Mouse (Mus musculus): ENCODE measurements at regions not wholly inside any gene's neighbourhood (a gene's known extent, or its start where the extent isn't known, plus 50 kb on each side); places are given as distances from the start of the nearest gene placed in this dataset.
A peak's percentile ranks its signal among the peaks of the same experiment; 100 is the strongest.

- Histone ChIP-seq H3K4me1 (ENCODE audit: insufficient read depth, low read depth, low read length) (no peaks in the 10 kb centered on the region), H3K4me3 (ENCODE audit: low read depth, low read length) (peak overlapping the region; percentile 22), H3K27me3 (replicated peaks; ENCODE audit: insufficient read depth, low read length) (no peaks in the 10 kb centered on the region), H3K27ac (ENCODE audit: low read length) (peak overlapping the region; percentile 60), H3K36me3 (ENCODE audit: insufficient read depth, low read length) (no peaks in the 10 kb centered on the region), H3K4me2 (replicated peaks; ENCODE audit: low read depth, low read length) (peak overlapping the region; percentile 51), H3K9me3 (ENCODE audit: low read length) (no peaks in the 10 kb centered on the region), H3K9ac (replicated peaks; ENCODE audit: low read depth) (no peak overlapping the region)
- DNase-seq (ENCODE audit: low spot score) (peak; percentile 53), ATAC-seq (peak; percentile 62)
- WGBS: 5% methylated on average over 18 of the region's 18 CpGs
- TF ChIP-seq EP300 (IDR thresholded peaks at IDR 0.05) (no peak), CTCF (IDR thresholded peaks at IDR 0.05) (no peak)
Observed at GRCm38 (mm10) chr2:45184704-45185620, 67.8 kb upstream of the Zeb2 start.

DNA sequence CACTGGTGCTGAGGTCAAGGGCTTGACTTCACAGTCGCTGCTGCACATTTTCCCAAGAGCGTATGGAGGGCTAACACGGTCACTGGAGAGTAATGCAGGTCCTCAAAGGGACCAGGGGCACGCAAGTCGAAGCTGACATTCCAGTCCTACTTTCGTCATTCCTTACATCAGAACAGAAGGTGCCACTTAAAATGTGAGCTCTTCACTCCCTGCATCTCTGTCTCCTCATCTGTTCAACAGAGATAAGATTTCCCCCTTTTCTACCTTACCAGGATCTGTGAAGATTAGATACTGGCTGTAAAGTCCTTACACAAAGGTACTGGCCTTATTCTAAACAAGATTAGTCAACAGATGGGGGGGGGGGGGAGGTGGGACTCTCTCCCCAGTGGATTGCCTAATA lies 67.0 kb upstream of the Zeb2 start:
- 50% methylated on average over 6 of the region's 6 CpGs for WGBS
- Histone ChIP-seq H3K4me1 (ENCODE audit: insufficient read depth, low read depth, low read length) (no peaks in the 10 kb centered on the region), H3K27ac (ENCODE audit: low read length) (no peak overlapping the region), H3K27me3 (replicated peaks; ENCODE audit: insufficient read depth, low read length) (no peaks in the 10 kb centered on the region), H3K9ac (replicated peaks; ENCODE audit: low read depth) (no peak overlapping the region), H3K4me3 (ENCODE audit: low read depth, low read length) (no peak overlapping the region), H3K36me3 (ENCODE audit: insufficient read depth, low read length) (no peaks in the 10 kb centered on the region), H3K4me2 (replicated peaks; ENCODE audit: low read depth, low read length) (no peak overlapping the region), H3K9me3 (ENCODE audit: low read length) (no peaks in the 10 kb centered on the region)
- no peak for TF ChIP-seq EP300 (IDR thresholded peaks at IDR 0.05)
- TF ChIP-seq CTCF (IDR thresholded peaks at IDR 0.05): no peak
- DNase-seq (ENCODE audit: low spot score): peak; percentile 39
- peak; percentile 53 for ATAC-seq

GRCm38 (mm10) chr2:45182876-45183275 lies 65.7 kb upstream of the Zeb2 start:
- no peaks in the 10 kb centered on the region for H3K9me3 ChIP-seq (ENCODE audit: low read length)
- no peaks in the 10 kb centered on the region for H3K36me3 ChIP-seq (ENCODE audit: insufficient read depth, low read length)
- no peak overlapping the region for H3K27ac ChIP-seq (ENCODE audit: low read length)
- DNase-seq (ENCODE audit: low spot score) (no peak), ATAC-seq (no peak)
- no peak overlapping the region for H3K4me2 ChIP-seq (replicated peaks; ENCODE audit: low read depth, low read length)
- WGBS: 97% methylated on average over 1 of the region's 1 CpGs
- no peaks in the 10 kb centered on the region for H3K4me1 ChIP-seq (ENCODE audit: insufficient read depth, low read depth, low read length)
- TF ChIP-seq CTCF (IDR thresholded peaks at IDR 0.05): no peak
- TF ChIP-seq EP300 (IDR thresholded peaks at IDR 0.05): no peak
- no peaks in the 10 kb centered on the region for H3K27me3 ChIP-seq (replicated peaks; ENCODE audit: insufficient read depth, low read length)
- no peak overlapping the region for H3K4me3 ChIP-seq (ENCODE audit: low read depth, low read length)
- no peak overlapping the region for H3K9ac ChIP-seq (replicated peaks; ENCODE audit: low read depth)

DNA sequence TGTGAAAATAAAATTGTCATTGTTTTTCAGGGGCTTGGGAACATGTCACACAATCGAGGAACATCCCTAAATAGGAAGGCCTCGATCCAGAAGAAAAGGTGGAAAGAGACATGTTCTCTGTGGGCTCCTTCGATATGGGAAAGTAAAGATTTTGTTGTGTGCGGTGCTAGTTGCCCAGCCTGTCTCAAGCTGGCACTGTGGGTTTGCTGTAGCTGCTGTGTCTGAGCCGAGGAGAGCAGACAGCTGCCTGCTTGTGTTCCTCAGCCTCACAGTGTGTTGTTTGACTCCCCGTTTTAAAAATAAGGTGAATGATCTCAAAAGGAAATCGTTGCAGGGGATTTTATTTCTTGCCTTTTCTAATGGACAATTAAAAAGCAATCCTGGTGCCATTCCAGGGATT lies 64.4 kb upstream of the Zeb2 start:
- Histone ChIP-seq H3K9ac (replicated peaks; ENCODE audit: low read depth) (no peak overlapping the region), H3K27me3 (replicated peaks; ENCODE audit: insufficient read depth, low read length) (no peaks in the 10 kb centered on the region), H3K4me3 (ENCODE audit: low read depth, low read length) (no peak overlapping the region), H3K36me3 (ENCODE audit: insufficient read depth, low read length) (no peaks in the 10 kb centered on the region), H3K4me1 (ENCODE audit: insufficient read depth, low read depth, low read length) (no peaks in the 10 kb centered on the region), H3K4me2 (replicated peaks; ENCODE audit: low read depth, low read length) (no peak overlapping the region), H3K27ac (ENCODE audit: low read length) (no peak overlapping the region), H3K9me3 (ENCODE audit: low read length) (no peaks in the 10 kb centered on the region)
- no peak for ATAC-seq
- WGBS: 68% methylated on average over 7 of the region's 7 CpGs
- DNase-seq (ENCODE audit: low spot score): no peak
- TF ChIP-seq CTCF (IDR thresholded peaks at IDR 0.05) (no peak), EP300 (IDR thresholded peaks at IDR 0.05) (no peak)

DNA sequence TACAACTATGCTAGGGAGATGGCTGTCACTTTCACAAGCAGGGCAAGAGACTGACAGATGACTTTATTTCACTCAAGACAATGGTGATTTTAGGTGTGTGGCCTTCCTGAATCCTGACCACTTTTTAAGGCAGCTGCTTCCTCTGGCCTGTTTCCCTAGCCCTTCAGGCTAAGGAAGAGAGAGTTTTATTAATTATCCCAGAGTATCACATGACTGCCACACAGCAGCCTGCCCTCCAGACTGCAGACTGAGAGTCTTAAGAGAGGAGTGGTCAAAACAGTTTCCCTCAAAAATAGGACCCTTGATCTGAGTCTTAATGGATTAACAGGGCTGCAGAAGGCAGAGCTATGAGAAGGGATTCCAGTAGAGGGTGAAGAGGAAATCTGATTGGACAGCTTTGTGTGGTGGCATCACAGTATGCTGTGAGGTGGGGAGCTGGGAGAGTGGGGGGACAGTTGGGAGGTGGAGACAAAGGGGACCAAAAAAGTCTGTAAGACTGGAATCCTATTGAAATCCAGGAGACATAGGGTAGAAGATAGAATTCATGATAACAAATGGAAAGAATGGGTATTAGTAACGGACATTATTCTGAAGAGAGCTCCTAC lies 61.8 kb upstream of the Zeb2 start:
- Histone ChIP-seq H3K27me3 (replicated peaks; ENCODE audit: insufficient read depth, low read length) (no peaks in the 10 kb centered on the region), H3K4me1 (ENCODE audit: insufficient read depth, low read depth, low read length) (no peaks in the 10 kb centered on the region), H3K4me2 (replicated peaks; ENCODE audit: low read depth, low read length) (no peak overlapping the region), H3K4me3 (ENCODE audit: low read depth, low read length) (no peak overlapping the region), H3K36me3 (ENCODE audit: insufficient read depth, low read length) (no peaks in the 10 kb centered on the region), H3K9me3 (ENCODE audit: low read length) (no peaks in the 10 kb centered on the region), H3K27ac (ENCODE audit: low read length) (no peak overlapping the region), H3K9ac (replicated peaks; ENCODE audit: low read depth) (no peak overlapping the region)
- ATAC-seq (peak; percentile 44), DNase-seq (ENCODE audit: low spot score) (no peak)
- 90% methylated on average over 1 of the region's 1 CpGs for WGBS
- TF ChIP-seq EP300 (IDR thresholded peaks at IDR 0.05) (no peak), CTCF (IDR thresholded peaks at IDR 0.05) (no peak)

DNA sequence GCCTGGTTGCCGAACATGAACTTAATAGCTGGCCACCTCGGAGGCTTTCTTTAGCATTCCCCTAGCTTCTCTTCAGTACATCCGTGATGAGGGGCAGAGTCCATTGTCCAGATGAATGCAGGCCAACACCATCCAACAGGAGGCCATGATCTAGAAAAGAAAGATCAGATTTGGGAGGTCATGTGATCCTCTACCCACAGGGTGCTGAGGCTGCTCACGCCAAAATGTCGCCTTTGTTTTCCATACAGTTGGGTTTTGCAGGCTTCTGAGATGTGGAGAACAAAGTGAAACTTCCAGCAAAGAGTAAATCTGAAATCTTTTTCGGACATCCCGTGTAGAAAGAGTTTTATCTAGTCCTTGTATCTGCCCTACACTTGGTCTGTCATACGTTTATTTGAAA lies 55.2 kb upstream of the Zeb2 start:
- Histone ChIP-seq H3K9ac (replicated peaks; ENCODE audit: low read depth) (no peak overlapping the region), H3K36me3 (ENCODE audit: insufficient read depth, low read length) (no peaks in the 10 kb centered on the region), H3K4me3 (ENCODE audit: low read depth, low read length) (no peak overlapping the region), H3K9me3 (ENCODE audit: low read length) (no peaks in the 10 kb centered on the region), H3K4me1 (ENCODE audit: insufficient read depth, low read depth, low read length) (no peaks in the 10 kb centered on the region), H3K4me2 (replicated peaks; ENCODE audit: low read depth, low read length) (no peak overlapping the region; the same call in 1 of the 2 replicates), H3K27ac (ENCODE audit: low read length) (no peak overlapping the region), H3K27me3 (replicated peaks; ENCODE audit: insufficient read depth, low read length) (no peaks in the 10 kb centered on the region)
- 82% methylated on average over 8 of the region's 8 CpGs for WGBS
- TF ChIP-seq CTCF (IDR thresholded peaks at IDR 0.05) (no peak), EP300 (IDR thresholded peaks at IDR 0.05) (no peak)
- DNase-seq (ENCODE audit: low spot score) (no peak), ATAC-seq (no peak)

Data from lung, postnatal 0 days (tissue).